Mouse (Mus musculus): ENCODE data around the gene Ercc8. TPM values are rescaled to one million over a fixed set of nuclear protein-coding genes. Genes with fewer than 3 reads are reported as not detected.

Ercc8 gene
- polyA plus RNA-seq, 1 experiment, result 6.4 TPM

DNA sequence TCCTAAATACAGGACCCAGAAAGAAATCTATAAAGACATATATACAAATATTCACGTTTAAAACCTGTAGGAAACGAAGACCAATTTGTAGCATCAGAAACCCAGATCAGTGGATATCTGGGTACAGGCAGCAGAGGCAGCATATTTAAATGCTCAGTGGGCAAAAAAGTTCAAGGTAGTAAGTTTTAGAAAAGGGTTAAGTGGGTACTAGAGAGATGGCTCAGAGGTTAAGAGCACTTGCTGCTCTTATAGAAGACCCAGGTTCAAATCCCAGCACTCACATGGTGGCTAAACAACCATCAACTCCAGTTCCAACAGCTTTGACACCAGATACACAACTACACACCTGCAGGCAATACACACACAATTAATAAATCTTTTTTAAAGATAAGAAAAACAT is 1.4 kb upstream of the Ercc8 start:
- DNase-seq (ENCODE audit: low spot score), result no peak

DNA sequence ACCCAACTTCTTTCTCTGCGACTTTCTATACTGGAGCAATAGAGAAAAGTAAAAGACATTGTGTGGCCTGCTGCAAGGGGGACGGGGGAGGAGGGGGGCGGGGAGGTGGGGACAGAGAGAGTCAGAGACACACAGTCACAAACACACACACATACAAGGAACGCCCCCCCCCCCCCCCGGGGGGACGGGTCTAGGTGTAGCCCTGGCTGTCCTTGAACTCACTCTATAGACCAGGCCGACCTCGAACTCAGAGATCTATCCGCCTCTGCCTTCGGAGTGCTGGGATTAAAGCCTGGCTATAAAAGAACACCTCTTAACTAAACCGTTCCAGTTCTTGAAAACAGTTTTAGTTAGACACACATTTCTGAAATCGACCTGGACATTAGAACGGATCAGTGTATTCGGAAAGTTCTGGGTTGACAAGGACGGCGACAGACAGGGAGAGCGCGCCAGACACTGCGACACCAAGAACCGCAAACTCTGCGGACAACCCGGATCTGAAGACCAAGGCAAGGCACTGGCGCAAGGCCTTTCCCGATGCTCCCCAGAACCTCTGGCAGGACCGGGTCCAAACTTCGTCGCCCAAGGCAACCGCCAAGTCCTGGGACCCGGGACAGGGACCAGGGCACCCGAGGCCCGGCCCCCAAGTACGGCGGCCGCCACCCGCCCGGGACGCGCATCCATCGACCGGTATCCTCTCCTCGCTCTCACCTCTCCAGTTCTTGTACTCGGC is 633 bp upstream of the Ercc8 start:
- DNase-seq (ENCODE audit: low spot score), result no peak

DNA sequence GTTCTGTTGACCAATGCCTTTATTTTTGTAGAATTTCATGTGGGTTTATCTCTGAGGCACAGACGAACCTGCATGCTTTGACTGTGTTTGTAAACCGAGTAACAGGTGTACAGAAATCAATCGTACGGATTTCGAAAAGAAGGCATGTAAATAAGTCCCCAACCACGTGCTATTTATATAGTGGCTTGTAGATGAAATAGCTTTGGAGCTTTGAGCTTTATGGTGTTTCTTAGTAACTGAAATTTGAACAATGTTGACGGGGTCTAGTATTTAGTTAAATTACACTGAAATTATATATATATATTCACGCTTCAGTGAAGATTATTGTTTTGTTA is 677 bp downstream of the Ercc8 start:
- DNase-seq (ENCODE audit: low spot score), result no peak

DNA sequence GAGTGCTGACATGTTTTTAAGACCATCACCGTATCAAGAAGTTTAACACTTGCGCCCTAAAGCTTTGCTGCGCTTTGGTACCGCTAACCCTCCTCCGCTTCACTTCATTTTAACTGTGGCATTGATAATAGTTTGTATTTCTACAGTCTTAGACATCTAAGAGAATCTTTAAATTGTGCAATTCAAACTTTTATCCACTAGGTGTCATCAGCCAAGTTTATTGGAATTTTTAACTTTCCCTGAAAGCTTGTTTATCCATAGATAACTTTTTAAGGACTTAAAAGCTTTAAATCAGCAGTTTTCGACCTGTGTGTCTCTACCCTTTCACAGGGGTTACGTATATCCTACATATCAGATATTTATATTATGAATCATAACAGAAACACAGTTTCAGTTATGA is 1.4 kb downstream of the Ercc8 start:
- DNase-seq (ENCODE audit: low spot score), result no peak

DNA sequence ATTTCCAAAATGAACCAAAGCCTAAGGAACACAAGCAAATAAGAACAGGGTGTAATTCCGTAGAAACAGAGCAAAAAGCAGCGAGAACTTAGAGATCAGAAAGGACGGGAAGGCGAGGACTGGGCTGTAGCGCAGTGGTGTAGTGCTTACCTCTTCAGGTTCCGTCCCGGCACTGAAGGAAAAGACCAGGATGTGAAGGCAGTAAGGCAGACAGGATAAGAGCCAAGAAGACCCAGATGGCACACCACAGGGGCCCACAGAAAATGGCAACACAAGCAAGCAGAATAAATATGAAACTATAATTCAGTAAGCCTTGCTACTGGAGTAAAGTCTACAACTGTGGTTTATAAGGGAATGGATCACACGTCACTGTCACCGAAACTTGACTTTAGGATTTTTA is 5.4 kb downstream of the Ercc8 start:
- DNase-seq (ENCODE audit: low spot score), result no peak

DNA sequence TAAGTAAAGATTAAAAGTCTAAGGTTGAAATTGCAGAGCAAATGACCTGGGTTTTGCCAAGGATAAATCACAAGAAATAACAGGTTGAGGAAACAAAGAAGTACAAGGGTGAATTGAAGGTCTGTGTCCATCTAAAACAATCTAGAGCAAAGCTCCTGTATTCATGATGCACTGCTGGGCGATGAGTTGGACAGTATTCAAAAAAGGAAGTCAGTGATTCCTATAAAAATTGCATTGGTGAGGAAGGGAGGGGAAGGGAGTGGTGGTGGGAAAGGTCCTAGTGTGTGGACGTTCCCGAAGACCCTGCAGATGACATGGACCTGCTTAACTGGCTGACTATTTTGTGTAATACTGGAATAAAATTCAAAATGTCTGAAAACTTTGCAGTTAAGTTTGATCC is 6.1 kb downstream of the Ercc8 start:
- no peak for DNase-seq (ENCODE audit: low spot score)

DNA sequence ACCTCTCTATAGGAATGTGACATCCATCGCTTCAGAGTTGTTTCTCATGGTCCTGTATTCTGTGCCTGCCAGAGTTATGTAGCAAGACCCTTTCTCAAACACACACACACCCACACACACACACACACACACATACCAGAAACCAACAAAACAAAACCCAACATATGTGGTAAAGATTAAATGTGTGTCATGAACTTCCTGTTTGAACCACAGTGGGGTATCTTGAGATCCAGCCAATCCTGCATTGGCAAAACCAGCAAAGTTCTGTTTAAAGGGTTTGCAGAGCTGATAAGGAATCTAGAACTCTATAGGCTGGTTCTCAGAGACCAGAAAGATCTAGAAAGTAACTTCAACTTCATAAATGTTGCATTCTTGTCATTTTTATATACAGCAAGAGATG is 11.5 kb downstream of the Ercc8 start:
- DNase-seq (ENCODE audit: low spot score), result no peak

DNA sequence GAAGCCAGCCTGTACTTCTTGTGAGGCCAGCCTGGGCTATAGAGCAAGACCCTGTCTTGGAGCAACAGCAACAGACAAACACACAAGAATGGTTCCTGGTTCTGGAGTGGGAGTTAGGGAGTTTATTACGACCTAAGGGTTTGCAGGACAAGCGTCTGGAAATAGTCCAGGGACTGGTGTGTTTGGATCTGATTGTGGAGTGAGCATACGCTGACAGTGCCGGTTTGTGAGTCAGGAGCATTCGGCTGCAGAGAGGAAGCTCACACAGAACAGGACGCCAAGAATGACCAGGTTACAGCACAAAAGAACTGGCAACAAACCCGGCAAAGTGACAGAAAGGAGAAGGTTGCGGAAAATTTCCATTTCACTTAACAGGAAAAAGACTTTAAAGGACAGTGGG is 12.0 kb downstream of the Ercc8 start:
- DNase-seq (ENCODE audit: low spot score), result no peak

DNA sequence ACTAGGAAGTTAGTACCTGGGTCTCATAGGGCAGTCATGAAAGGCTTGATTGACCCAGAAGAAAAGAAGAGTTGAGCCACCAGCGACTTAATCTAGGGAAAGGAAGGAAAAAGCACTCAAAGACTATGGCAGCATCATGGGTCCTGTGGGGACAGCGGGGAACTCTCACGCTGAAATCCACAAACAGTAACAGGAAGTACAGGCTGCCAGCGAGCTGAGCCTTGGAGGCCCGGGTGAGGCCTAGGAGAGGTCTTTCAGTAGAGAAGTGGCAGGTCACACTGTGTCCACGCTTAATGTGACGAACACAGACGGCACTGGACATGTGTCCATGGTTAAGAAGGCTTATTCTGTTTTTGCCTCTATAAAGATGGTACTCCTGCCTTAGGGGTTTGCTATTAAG is 21.1 kb downstream of the Ercc8 start:
- DNase-seq (ENCODE audit: low spot score), result no peak

DNA sequence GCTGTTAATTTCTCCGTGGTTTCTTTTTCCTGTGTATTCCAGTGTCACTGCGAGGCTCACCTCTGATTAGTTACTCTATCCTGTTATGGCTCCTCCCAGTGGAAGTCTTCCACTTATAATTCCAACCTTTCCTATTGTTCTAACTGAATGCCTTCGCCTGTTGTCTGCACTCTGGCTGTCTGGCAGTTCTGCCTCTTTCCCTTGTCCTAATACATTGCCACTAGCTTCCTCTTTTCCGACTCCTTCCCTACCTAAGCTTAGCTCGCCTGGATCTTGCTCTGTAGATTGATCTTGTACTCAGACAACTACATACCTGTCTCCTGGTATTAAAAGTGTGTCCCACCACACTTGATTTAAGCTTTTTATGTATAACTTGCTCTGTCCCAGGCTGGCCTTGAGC is 22.3 kb downstream of the Ercc8 start:
- DNase-seq (ENCODE audit: low spot score), result no peak

DNA sequence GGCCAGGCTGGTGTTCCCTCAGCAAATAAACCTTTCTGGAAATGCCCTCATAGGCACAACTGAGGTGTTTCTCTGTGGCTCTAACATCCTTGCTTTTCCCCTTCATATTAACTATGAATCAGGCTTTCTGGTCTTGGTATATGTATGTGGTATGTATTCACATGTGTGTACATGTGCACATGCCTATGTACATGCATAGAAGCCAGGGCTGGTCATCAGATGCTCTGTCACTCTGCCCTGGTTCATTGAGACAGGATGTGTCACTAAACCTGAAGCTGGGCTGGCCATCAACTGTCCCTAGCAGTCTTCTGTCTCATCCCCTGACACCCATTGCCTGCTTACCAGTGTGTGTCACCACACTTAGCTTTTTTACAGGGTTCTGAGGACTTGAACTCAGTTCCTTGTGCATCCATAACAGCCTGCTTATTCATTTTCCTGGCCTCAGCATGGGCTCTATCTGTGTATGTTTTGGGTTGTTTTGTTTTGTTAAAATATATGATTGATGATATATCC is 26.3 kb downstream of the Ercc8 start:
- no peak for DNase-seq (ENCODE audit: low spot score)

DNA sequence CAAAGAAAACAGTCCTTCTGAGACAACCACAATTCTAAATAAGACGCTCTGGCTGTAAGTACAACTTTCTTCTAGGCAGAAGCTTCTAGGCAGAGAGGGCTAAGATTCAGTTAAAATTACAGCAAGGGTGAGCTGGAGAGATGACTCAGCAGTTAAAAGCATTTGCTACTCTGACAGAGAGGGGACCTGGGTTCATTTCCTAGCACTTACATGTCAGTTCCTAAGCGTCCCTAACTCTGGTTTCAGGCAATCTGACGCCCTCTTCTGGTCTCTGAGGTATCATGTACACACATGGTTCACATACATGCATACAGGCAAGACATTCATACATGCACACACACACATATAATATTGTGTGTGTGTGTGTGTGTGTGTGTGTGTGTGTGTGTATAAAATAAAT is 27.0 kb downstream of the Ercc8 start:
- no peak for DNase-seq (ENCODE audit: low spot score)

DNA sequence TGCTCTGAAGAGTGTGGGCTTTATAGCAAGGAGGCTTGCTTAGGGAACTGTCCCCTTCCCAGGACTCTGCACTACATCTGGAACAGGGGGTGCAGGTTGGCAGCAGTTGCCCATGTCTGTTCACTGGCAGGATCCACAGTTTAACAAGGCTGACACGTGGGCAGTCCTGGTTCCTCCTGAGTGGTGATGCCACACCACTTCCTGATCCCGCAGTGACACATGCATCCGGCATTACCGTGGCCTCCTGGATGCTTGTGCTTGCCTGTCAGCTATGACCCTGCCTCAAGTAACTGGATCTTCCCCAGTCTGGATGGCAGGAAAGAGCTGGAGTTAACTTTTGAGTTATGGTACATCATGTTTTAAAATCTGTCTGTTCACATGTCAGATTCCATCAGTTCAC is 29.5 kb downstream of the Ercc8 start:
- no peak for DNase-seq (ENCODE audit: low spot score)

DNA sequence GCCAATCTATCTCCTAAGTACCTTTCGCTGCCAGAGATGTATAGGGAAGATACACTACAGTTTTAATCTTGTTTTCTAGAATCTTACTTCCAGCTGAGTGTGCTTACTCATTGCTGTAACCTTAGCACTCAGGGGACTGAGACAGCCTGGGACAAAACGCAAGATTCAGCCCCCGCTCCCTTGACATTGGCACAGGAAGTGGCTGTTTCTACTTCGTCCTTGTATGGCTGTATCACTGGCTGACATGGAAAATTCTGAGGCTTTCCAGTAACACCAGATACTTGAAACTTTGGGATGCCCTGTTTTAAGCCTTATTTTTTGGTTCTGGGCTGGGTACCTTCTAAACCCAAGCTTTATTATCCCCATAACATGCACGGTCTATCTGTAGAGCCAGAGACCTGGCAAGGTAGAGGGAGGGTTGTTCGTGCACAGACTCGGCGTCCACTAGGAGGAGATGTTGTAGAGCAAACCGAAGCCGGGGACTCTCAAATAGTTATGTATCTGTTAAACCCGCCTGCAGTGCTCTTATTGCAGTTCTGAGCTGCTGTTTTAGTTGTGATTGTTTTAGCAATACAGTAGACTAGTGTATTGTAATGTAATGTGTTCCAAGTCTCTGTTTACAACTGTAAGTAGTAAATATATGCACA is 32.7 kb downstream of the Ercc8 start:
- no peak for DNase-seq (ENCODE audit: low spot score)

DNA sequence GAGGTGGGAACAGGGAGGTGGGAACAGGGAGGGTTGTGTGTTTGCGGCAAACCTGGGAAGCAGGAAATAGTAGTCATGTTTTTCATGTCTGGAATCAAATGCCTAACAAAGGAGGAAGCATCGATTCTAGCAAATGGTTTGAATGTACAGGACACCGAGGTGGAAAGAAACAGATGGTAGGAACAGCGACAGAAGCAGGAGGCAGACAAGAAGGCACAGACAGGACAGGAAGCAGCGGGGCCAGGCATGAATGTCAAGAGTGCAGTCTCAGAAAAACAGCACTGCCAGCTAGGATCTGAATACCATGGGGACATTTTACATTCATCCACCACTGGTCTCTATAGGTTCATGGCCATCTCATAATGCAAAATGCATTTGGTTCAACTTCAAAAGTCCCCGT is 36.9 kb downstream of the Ercc8 start:
- no peak for DNase-seq (ENCODE audit: low spot score)

DNA sequence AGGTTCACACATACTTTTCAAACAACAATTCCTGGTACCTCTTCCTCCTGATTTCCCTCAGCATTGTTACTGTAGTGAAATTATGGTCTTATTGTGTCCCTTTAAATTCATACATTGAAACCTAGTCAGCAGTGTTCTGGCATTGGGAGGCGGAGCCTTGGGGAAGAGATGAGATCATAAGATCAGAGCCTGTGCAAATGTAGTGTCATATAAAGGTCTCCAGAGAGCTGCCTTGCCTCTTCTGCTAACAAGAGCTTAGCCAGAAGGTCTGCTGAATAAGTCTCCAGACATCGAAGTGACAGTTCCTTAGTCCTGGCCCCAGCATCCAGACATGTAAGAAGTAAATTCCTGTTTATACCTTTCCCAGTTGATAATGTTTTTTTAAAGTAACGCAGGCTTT is 46.3 kb downstream of the Ercc8 start:
- no peak for DNase-seq (ENCODE audit: low spot score)

DNA sequence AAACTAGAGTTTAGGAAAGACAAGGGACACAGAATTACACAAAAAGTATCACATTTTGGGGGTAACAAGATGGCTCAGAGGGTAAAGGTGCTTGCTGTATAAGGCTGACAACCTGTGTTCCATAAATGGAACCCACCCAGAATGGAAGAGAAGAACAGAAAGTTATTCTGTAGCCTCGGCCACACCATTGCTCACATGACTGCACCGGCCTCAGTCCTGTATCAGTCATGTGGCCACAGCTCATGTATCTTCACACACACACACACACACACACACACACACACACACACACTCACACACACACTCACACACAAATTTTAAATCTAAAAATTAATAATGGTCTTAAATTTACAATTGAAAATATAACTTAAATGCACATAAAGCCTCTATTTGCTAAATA is 48.9 kb downstream of the Ercc8 start:
- DNase-seq (ENCODE audit: low spot score), result no peak

DNA sequence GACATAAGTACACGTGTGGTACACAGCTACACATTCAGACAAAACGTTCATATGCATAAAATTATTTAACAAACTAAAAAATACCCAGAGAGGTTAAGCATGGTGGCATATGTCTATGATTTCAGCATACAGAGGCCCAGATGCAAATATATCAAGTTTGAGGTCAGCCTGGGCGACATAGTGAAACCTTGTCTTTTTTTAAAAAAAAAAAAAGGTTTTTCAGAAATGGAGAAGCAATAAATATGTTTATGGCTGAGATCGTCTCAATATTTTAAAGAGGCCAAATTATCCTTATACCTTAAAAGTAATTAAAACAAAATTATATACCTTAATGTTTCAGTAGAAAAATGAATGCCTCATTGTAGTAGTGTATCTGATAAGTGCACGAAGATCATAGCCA is 49.6 kb downstream of the Ercc8 start:
- no peak for DNase-seq (ENCODE audit: low spot score)

DNA sequence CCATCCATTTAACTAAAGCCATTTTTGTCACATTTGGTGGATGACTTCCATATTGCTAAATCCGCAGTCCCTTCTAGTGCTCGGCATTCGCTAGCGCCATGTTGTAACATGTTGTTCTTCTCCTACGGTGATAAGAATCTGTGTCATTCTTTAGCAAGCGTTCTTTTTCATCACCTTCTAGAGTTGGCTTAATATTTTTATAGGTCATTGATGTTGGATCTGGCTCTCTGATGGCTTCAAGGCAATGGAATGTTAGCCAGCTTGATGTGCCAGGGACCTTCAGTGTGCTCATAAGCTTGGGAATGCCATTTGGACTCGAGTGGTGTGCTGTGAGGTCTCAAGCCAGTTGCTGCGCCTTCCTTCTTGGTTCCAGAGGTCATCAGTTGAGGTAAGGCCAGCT is 52.4 kb downstream of the Ercc8 start:
- DNase-seq (ENCODE audit: low spot score), result no peak

DNA sequence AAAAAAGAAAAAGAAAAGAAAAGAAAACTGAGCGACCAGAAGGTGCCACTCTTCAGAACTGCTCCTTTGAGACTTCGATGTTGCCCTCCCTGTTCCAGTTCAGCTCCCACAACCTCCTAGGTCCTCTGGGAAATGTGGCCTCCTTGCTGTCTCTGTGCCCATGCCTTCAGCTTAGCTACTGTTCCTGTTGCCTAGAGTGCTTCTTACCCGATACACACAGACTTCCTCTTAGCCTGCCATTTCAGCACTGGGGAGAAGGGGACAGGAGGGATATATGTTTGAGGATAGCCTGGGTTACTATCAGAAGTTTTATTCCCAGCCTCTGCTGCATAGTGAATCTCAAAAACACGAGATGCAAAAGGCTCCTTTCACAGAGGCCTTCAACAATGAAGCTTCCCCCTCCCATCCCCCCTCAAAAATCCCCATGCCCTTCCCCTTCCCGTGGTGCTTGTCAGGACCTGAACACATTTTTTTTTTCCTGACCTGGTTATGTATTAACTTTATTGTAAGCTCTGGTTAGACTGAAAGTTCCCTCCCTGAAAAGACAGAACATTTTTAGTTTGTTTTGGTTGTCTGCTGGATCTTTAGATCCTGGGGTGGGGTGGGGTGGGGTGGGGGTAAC is 54.0 kb downstream of the Ercc8 start:
- DNase-seq (ENCODE audit: low spot score), result no peak

DNA sequence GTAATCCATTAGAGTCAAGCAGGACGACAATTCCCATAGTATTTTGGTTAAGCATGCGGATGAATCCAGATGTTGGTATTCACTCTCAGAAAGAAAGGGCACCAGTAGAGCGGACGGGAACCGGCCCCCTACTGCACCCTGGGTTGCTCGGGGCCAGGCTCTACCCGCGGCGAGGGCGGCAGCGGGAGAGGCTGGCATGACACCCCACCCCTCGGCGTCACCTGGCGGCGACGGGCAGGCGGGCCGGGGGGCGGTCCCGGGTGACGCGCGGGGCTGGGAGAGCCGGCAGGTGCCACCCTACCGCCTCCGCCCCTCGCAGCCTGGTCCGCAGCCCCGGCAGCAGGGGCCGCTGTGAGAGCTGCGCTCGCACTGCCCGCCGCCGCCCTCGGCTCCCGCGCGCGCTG is 55.6 kb downstream of the Ercc8 start, which contains the start of gene Elovl7:
Gene Elovl7 (plus strand): TSS at position 324 of the 404 bp plus-strand sequence.
- peak; percentile 74 for DNase-seq (ENCODE audit: low spot score)

DNA sequence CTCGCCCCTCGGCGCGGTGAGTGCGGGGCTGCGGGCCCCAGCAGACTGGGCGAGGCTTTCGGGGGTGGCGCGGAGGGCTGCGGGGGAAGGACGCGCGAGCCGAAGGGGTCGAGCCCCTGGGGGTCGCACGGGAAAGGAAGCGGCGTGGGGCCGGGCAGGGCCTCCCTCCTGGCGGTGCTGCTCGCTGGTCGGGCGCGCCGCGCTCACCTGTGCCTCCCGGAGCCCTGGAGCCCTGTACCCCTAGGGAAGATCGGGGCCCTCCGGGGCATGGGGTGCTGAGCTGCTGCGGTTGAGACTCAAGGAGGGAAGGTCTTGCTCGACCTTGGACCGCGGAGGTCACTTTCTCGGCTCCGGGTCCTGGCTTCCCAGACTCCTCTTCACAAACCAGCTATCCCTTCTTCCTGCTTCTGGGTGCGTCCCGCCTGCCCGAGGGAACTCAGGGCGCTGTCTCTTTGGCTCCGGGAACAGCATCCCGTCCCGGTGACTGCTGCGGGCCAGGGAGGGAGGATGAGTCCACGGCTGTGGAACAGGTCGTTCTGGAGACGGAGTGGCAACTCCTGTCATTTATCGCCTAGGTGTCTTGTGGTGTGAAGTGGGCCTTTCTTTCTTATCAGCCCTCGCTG is 56.1 kb downstream of the Ercc8 start:
- DNase-seq (ENCODE audit: low spot score), result peak; percentile 39
